Mouse (Mus musculus): ENCODE measurements around the gene Ubqln4. TPM values are rescaled to one million over a fixed set of nuclear protein-coding genes. Genes with fewer than 3 reads are reported as not detected.

Gene Ubqln4
- polyA plus RNA-seq, 1 experiment from 2014 or later: 18.4 TPM

DNA sequence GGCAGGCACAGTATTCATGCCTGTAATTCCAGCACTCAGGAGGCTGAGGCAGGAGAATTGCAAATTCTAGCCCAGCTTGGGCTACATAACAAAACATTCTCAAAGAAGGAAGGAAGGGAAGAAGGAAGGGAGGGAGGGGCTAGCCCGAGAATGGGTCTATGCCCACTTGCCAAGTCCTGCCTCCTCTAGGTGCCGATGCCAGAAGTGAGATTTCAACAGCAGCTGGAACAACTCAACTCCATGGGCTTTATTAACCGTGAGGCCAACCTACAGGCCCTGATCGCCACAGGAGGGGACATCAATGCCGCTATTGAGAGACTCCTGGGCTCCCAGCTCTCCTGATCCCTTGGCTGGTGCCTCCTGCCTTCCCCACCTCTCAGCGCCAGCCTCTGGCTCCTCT lies 14.3 kb downstream of the Ubqln4 start:
- Histone ChIP-seq H3K27ac (ENCODE audit: low read length) (no peak overlapping the region), H3K36me3 (ENCODE audit: insufficient read depth, low read length) (peaks cover 46% of the 10 kb centered on the region), H3K4me2 (replicated peaks; ENCODE audit: low read depth, low read length) (no peak overlapping the region), H3K9ac (replicated peaks; ENCODE audit: low read depth) (no peak overlapping the region), H3K4me3 (ENCODE audit: low read depth, low read length) (no peak overlapping the region), H3K9me3 (ENCODE audit: low read length) (no peaks in the 10 kb centered on the region), H3K27me3 (replicated peaks; ENCODE audit: insufficient read depth, low read length) (no peaks in the 10 kb centered on the region), H3K4me1 (ENCODE audit: insufficient read depth, low read depth, low read length) (no peaks in the 10 kb centered on the region)
- DNase-seq (ENCODE audit: low spot score) (no peak), ATAC-seq (no peak)
- TF ChIP-seq CTCF (IDR thresholded peaks at IDR 0.05) (no peak), EP300 (IDR thresholded peaks at IDR 0.05) (no peak)
- 67% methylated on average over 6 of the region's 6 CpGs for WGBS

DNA sequence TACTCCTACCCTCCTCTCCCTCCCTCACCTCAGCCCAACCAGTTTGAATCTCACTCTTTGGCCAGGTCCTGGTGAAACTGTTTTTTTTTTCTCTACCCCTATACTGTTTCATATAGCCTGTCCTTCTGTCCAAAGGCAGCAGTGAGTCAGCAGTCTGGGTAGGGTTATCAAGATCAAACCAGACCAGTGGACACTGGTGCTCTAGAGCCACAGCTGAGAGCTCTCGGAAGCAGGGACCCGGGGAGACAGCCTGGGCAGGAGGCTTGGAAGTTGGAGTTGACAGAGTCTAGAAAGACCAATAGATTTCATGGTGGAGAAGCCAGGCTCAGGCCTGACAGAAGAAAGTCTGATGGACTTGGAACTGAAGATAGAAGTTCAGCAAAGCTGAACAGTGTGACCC lies 15.1 kb downstream of the Ubqln4 start:
- no peak for ATAC-seq
- TF ChIP-seq CTCF (IDR thresholded peaks at IDR 0.05) (no peak), EP300 (IDR thresholded peaks at IDR 0.05) (no peak)
- Histone ChIP-seq H3K9ac (replicated peaks; ENCODE audit: low read depth) (no peak overlapping the region), H3K4me1 (ENCODE audit: insufficient read depth, low read depth, low read length) (no peaks in the 10 kb centered on the region), H3K27me3 (replicated peaks; ENCODE audit: insufficient read depth, low read length) (no peaks in the 10 kb centered on the region), H3K9me3 (ENCODE audit: low read length) (no peaks in the 10 kb centered on the region), H3K27ac (ENCODE audit: low read length) (no peak overlapping the region), H3K4me3 (ENCODE audit: low read depth, low read length) (no peak overlapping the region), H3K36me3 (ENCODE audit: insufficient read depth, low read length) (peaks cover 43% of the 10 kb centered on the region), H3K4me2 (replicated peaks; ENCODE audit: low read depth, low read length) (no peak overlapping the region)
- DNase-seq (ENCODE audit: low spot score): no peak
- 96% methylated on average over 2 of the region's 2 CpGs for WGBS

DNA sequence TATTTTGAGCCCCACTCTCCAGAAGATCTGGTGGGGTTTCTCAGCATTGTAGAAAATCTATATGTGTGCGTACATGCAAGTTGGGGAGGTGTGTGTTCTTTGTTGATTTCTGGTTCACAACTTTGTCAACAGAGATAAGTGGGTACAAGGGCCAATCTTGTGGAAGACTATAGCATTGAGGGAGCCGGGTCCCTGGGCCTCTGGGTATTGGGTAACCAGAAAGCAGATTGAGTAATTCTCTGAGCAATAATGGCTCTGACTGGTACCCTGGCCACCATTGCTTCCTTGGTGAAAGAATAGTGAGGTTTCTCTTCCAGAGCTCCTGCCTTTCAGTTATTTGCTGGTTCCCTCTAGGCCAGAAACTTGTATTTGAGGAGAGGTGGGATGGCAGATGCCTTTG lies 15.5 kb downstream of the Ubqln4 start:
- TF ChIP-seq CTCF (IDR thresholded peaks at IDR 0.05) (no peak), EP300 (IDR thresholded peaks at IDR 0.05) (no peak)
- Histone ChIP-seq H3K4me2 (replicated peaks; ENCODE audit: low read depth, low read length) (no peak overlapping the region), H3K9me3 (ENCODE audit: low read length) (no peaks in the 10 kb centered on the region), H3K36me3 (ENCODE audit: insufficient read depth, low read length) (peaks cover 38% of the 10 kb centered on the region), H3K4me3 (ENCODE audit: low read depth, low read length) (no peak overlapping the region), H3K27ac (ENCODE audit: low read length) (no peak overlapping the region), H3K27me3 (replicated peaks; ENCODE audit: insufficient read depth, low read length) (no peaks in the 10 kb centered on the region), H3K9ac (replicated peaks; ENCODE audit: low read depth) (no peak overlapping the region), H3K4me1 (ENCODE audit: insufficient read depth, low read depth, low read length) (no peaks in the 10 kb centered on the region)
- WGBS: 69% methylated on average over 2 of the region's 2 CpGs
- no peak for DNase-seq (ENCODE audit: low spot score)
- peak; percentile 47; the same call in 1 of the 2 replicates for ATAC-seq

DNA sequence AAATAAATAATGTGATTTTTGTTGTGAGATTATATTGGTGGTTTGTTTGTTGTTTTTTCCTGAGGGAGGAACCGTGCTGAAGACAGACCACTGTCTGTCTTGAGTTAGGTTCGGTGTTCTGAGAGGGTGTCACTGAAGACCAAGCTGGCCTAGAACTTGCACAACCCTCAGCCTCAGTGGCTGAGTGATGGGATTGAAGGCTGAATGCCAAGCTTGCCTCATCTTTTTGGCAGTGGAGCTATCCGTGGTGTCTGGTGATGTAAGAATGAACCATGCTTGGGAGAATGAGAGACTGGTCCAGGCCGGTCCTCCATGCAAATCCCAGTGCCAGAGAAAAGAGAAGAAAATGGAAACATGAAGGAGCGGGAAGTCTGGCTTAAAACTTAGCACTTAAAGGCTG lies 16.1 kb downstream of the Ubqln4 start:
- Histone ChIP-seq H3K27me3 (replicated peaks; ENCODE audit: insufficient read depth, low read length) (no peaks in the 10 kb centered on the region), H3K9ac (replicated peaks; ENCODE audit: low read depth) (no peak overlapping the region), H3K27ac (ENCODE audit: low read length) (no peak overlapping the region), H3K36me3 (ENCODE audit: insufficient read depth, low read length) (peaks cover 32% of the 10 kb centered on the region), H3K4me1 (ENCODE audit: insufficient read depth, low read depth, low read length) (no peaks in the 10 kb centered on the region), H3K4me3 (ENCODE audit: low read depth, low read length) (no peak overlapping the region), H3K9me3 (ENCODE audit: low read length) (no peaks in the 10 kb centered on the region), H3K4me2 (replicated peaks; ENCODE audit: low read depth, low read length) (no peak overlapping the region)
- ATAC-seq (peak; percentile 69), DNase-seq (ENCODE audit: low spot score) (peak; percentile 63)
- TF ChIP-seq EP300 (IDR thresholded peaks at IDR 0.05): no peak
- TF ChIP-seq CTCF (IDR thresholded peaks at IDR 0.05): no peak
- 72% methylated on average over 5 of the region's 5 CpGs for WGBS

DNA sequence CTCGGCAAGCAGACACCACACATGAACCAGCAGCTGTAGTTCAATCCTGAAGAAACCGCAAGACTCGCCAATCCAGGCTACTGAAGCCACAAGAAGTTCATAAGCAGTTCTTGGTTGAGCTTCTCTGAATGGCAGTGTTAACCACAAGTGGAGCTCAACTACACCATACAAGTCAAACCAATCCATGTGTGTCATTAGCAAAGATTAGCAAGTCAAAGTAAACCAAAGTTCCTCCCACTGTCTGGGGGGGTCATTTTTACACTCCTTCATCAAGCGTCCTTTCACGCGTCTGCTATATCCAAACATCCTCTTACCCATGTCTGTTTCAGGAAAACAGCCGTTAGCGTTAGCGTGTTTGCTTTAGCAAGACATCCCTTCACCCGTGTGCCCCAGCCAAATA lies 16.8 kb downstream of the Ubqln4 start:
- Histone ChIP-seq H3K9ac (replicated peaks; ENCODE audit: low read depth) (no peak overlapping the region), H3K4me3 (ENCODE audit: low read depth, low read length) (no peak overlapping the region), H3K4me2 (replicated peaks; ENCODE audit: low read depth, low read length) (no peak overlapping the region), H3K27ac (ENCODE audit: low read length) (no peak overlapping the region), H3K4me1 (ENCODE audit: insufficient read depth, low read depth, low read length) (no peaks in the 10 kb centered on the region), H3K36me3 (ENCODE audit: insufficient read depth, low read length) (peaks cover 25% of the 10 kb centered on the region), H3K27me3 (replicated peaks; ENCODE audit: insufficient read depth, low read length) (no peaks in the 10 kb centered on the region), H3K9me3 (ENCODE audit: low read length) (no peaks in the 10 kb centered on the region)
- 85% methylated on average over 10 of the region's 10 CpGs for WGBS
- ATAC-seq (no peak), DNase-seq (ENCODE audit: low spot score) (no peak)
- TF ChIP-seq EP300 (IDR thresholded peaks at IDR 0.05): no peak
- no peak for TF ChIP-seq CTCF (IDR thresholded peaks at IDR 0.05)

DNA sequence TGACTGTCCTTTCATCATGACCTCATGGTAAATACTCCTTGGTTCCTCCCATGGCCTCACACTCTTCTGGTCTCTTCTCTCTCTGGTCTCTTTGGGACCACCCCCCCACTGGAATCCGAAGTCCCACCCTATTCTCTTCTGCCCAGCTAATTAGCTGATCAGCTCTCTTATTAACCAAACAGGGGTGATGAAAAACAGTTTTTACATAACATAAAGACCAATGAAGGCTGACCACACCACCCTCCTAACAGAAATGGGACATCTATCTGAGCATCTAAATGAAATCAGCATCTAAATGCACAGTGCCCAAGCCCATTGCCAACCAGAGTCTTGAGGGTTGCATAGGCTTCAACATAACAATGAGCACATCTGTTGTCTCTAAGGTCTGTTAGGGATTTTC lies 18.3 kb downstream of the Ubqln4 start:
- TF ChIP-seq CTCF (IDR thresholded peaks at IDR 0.05) (no peak), EP300 (IDR thresholded peaks at IDR 0.05) (no peak)

DNA sequence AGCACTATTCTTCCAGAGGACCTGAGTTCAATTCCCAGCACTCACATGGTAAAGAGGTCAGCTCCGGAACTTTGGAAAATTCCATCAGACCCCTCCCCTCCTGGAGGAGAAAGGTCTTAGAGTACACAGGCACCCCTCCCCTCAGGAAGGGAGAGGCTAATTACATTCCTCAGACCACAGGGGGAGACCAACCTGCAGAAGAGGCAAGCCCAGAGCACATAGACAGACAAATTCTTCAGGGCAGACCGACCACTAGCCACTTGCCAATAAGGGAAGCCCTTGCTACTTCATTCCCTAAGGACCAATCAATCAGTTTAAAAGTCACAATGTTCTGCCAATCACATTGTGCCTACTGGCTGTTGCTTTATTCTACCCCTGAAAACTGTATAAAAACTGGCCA lies 19.3 kb downstream of the Ubqln4 start:
- no peak overlapping the region for H3K27ac ChIP-seq (ENCODE audit: low read length)
- TF ChIP-seq CTCF (IDR thresholded peaks at IDR 0.05) (no peak), EP300 (IDR thresholded peaks at IDR 0.05) (no peak)
- WGBS: 72% methylated on average over 2 of the region's 2 CpGs
- DNase-seq (ENCODE audit: low spot score): no peak
- peaks cover 10% of the 10 kb centered on the region; the same call in 1 of the 2 replicates for H3K36me3 ChIP-seq (ENCODE audit: insufficient read depth, low read length)
- no peaks in the 10 kb centered on the region for H3K4me1 ChIP-seq (ENCODE audit: insufficient read depth, low read depth, low read length)
- ATAC-seq: no peak
- H3K4me3 ChIP-seq (ENCODE audit: low read depth, low read length): no peak overlapping the region
- no peak overlapping the region for H3K4me2 ChIP-seq (replicated peaks; ENCODE audit: low read depth, low read length)
- no peaks in the 10 kb centered on the region for H3K9me3 ChIP-seq (ENCODE audit: low read length)
- no peaks in the 10 kb centered on the region for H3K27me3 ChIP-seq (replicated peaks; ENCODE audit: insufficient read depth, low read length)
- H3K9ac ChIP-seq (replicated peaks; ENCODE audit: low read depth): no peak overlapping the region

More for the DNA sequence above, 18.3 kb downstream of the Ubqln4 start:
- Histone ChIP-seq H3K4me1 (ENCODE audit: insufficient read depth, low read depth, low read length) (no peaks in the 10 kb centered on the region), H3K27me3 (replicated peaks; ENCODE audit: insufficient read depth, low read length) (no peaks in the 10 kb centered on the region), H3K4me2 (replicated peaks; ENCODE audit: low read depth, low read length) (no peak overlapping the region), H3K36me3 (ENCODE audit: insufficient read depth, low read length) (peaks cover 10% of the 10 kb centered on the region; the same call in 1 of the 2 replicates), H3K27ac (ENCODE audit: low read length) (no peak overlapping the region), H3K9ac (replicated peaks; ENCODE audit: low read depth) (no peak overlapping the region), H3K9me3 (ENCODE audit: low read length) (no peaks in the 10 kb centered on the region), H3K4me3 (ENCODE audit: low read depth, low read length) (no peak overlapping the region)
- no peak for DNase-seq (ENCODE audit: low spot score)
- no peak for ATAC-seq
- WGBS: 94% methylated on average over 1 of the region's 1 CpGs

Data from lung, postnatal 0 days (tissue).